In the genomic region with DNA sequence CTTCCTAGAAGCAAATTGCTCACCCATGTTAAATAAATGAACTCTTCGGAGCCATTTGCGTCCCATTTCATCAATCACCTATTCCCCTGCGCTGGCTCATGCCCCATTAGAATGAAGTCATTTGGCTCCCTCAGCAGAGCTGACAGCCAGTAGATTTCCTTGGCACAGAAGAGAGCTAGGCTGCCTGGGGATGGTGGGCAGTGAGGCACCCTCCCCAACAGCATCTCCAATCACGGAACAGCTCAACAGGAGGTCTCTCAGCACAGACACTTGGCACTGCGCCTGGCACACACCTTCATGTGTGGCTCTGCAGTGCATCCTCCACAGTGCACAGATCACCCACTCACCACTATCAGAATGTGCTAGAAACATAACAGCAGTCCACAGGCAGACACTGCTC, we compare ENCODE assay signal across 9 mouse cellular contexts.
A peak's percentile ranks its signal among the peaks of the same experiment; 100 is the strongest.
DNase-seq lines count a peak whose midpoint lies in the region; TF ChIP-seq lines count a peak whose summit lies in the region.
"Had no signal": no experiment of that assay in that cellular context is flagged by ENCODE, and none has a peak within 500 bp of the region (broad histone marks: within the 10 kb centered on the region; RNA-seq: fewer than 3 reads in every experiment).

No protein-coding gene starts in this region.

- H3K27me3 ChIP-seq in thymus, adult 2 months (ENCODE audit: control insufficient read depth, insufficient read depth, low read length): no peaks in the 10 kb centered on the region
- H3K27me3 ChIP-seq in kidney, adult 2 months (replicated peaks; ENCODE audit: control insufficient read depth, insufficient read depth, low read length): no peaks in the 10 kb centered on the region

- H3K36me3 ChIP-seq in thymus, adult 2 months (ENCODE audit: control insufficient read depth, insufficient read depth, low read length): no peaks in the 10 kb centered on the region
- peaks cover 2% of the 10 kb centered on the region; the same call in 1 of the 2 replicates for H3K36me3 ChIP-seq in kidney, adult 2 months (ENCODE audit: control insufficient read depth, insufficient read depth, low read length)

- no peak for TF ChIP-seq POLR2A in thymus, adult 2 months (IDR thresholded peaks at IDR 0.05; ENCODE audit: control insufficient read depth, extremely low read depth, insufficient read depth, low read length, poor library complexity)
- no peak for TF ChIP-seq POLR2A in kidney, adult 2 months (IDR thresholded peaks at IDR 0.05; ENCODE audit: low read depth, low read length)

- H3K4me3 ChIP-seq in thymus, adult 2 months (ENCODE audit: control insufficient read depth, insufficient read depth, low read length): no peak overlapping the region
- no peak overlapping the region for H3K4me3 ChIP-seq in kidney, adult 2 months (ENCODE audit: insufficient read depth, low read depth, low read length)

- TF ChIP-seq CTCF in thymus, adult 2 months (IDR thresholded peaks at IDR 0.05; ENCODE audit: borderline replicate concordance, control insufficient read depth, extremely low read depth, insufficient read depth, low read length, poor library complexity): no peak
- no peak for TF ChIP-seq CTCF in kidney, adult 2 months (conservative IDR thresholded peaks at IDR 0.05; ENCODE audit: insufficient read depth, insufficient read length, low read depth, low read length)

- 96% methylated on average over 5 of the region's 5 CpGs for WGBS in thymus, adult 2 months
- WGBS in kidney, adult 2 months: 78% methylated on average over 5 of the region's 5 CpGs

- no peaks in the 10 kb centered on the region; the same call in 1 of the 2 replicates for H3K4me1 ChIP-seq in thymus, adult 2 months (replicated peaks; ENCODE audit: control insufficient read depth, insufficient read depth, low read length)
- no peaks in the 10 kb centered on the region for H3K4me1 ChIP-seq in kidney, adult 2 months (ENCODE audit: control insufficient read depth, insufficient read depth, low read length)

- H3K27ac ChIP-seq in thymus, adult 2 months (ENCODE audit: control insufficient read depth, insufficient read depth, low read length): no peak overlapping the region
- H3K27ac ChIP-seq in kidney, adult 2 months (ENCODE audit: insufficient read depth, low read depth, low read length): no peak overlapping the region
- H3K27ac ChIP-seq: macrophage had no signal

- peak; percentile 83 for DNase-seq in MN1 (ENCODE audit: low spot score)
- DNase-seq in Muller cell, postnatal 12 days (ENCODE audit: inconsistent ontology term): peak; percentile 89
- DNase-seq in fibroblast of lung, adult 2 months (ENCODE audit: low read depth): peak; percentile 50
- peak; percentile 31 to 51 for DNase-seq in layer of hippocampus, postnatal 14 days (ENCODE audit: low spot score in 2 of 2)
- DNase-seq in right cerebral cortex, adult 2 months (ENCODE audit: low spot score in 2 of 2): peak; percentile 68 to 73
- DNase-seq in thymus, adult 2 months: no peak
- DNase-seq in kidney, adult 2 months: no peak
- DNase-seq in thymus, postnatal 10 days (ENCODE audit: low spot score in 2 of 2): no peak

Comparison
In these comparisons a context has a peak if more than half of its experiments do, and no peak if none do; other contexts are left out.
1. DNase-seq: peak in MN1 (single experiment), Muller cell, postnatal 12 days (single experiment), fibroblast of lung, adult 2 months (single experiment), layer of hippocampus, postnatal 14 days (2 of 2) and right cerebral cortex, adult 2 months (2 of 2); none in thymus, adult 2 months (single experiment), kidney, adult 2 months (single experiment) and thymus, postnatal 10 days (0 of 2).